Mouse (Mus musculus): ENCODE data around the gene Atp6v0e2.
"Not testable (repeated sequence)": the region's sequence is repeated elsewhere in the genome, so short reads cannot be mapped to it uniquely, and the experiment has no call there.

DNA sequence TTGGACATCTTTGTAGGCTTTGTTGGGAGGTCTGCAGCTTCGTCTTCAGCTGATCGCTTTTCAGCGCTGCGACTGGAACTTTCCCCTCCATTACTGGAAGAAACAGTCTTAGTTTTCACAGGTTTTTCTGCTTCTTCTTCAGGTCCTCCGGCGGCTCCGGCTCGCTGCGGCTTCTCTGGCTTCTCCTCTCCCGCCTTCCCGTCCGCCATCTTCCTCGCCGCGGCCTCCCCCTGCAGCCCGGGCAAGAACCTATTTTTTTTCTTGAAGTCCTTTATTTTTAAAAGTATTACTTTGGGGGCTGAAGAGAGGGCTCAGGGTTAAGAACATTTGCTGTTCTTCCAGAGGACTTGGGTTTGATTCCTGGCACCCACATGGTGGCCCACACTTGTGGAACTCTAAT lies 12.5 kb upstream of the Atp6v0e2 start:
- not testable (repeated sequence) for TF ChIP-seq CTCF (IDR thresholded peaks at IDR 0.05; ENCODE audit: insufficient read depth, low read length); POLR2A (IDR thresholded peaks at IDR 0.05; ENCODE audit: borderline replicate concordance, extremely low read depth, low read depth, low read length)
